Mouse (Mus musculus) forebrain, embryonic 12.5 days (tissue): Measurements from ENCODE around the gene G430095P16Rik. TPM values are rescaled to one million over a fixed set of nuclear protein-coding genes. Genes with fewer than 3 reads are reported as not detected.

Experiments
- ATAC-seq: fragments of 200-750 bp; cut with Nextera tagmentation; 2 replicates; pipeline ENCODE4 v1.8.0; 2017; ENCODE audit warnings: moderate TSS enrichment; ENCODE audit not compliant: low FRiP score
- H3K27ac ChIP-seq: fragments of 300-500 bp; sonication (generic); 2 replicates; pipeline ENCODE4 v1.5.1; 2016; ENCODE audit warnings: mild to moderate bottlenecking
- H3K27me3 ChIP-seq: fragments of 300-500 bp; sonication (generic); 2 replicates; pipeline ENCODE4 v1.6.1; 2016; ENCODE audit warnings: mild to moderate bottlenecking
- H3K36me3 ChIP-seq: fragments of 300-500 bp; sonication (generic); replicated peaks from 2 replicates; pipeline ENCODE4 v1.6.1; 2016; ENCODE audit warnings: mild to moderate bottlenecking
- H3K4me1 ChIP-seq: fragments of 300-500 bp; sonication (generic); 2 replicates; pipeline ENCODE4 v1.6.1; 2016
- H3K4me2 ChIP-seq: fragments of 300-500 bp; sonication (generic); 2 replicates; pipeline ENCODE4 v1.6.1; 2016; ENCODE audit warnings: mild to moderate bottlenecking, moderate library complexity
- H3K4me3 ChIP-seq: fragments of 300-500 bp; sonication (generic); replicated peaks from 2 replicates; pipeline ENCODE4 v1.5.1; 2016; ENCODE audit warnings: mild to moderate bottlenecking
- H3K9ac ChIP-seq: fragments of 300-500 bp; sonication (generic); 2 replicates; pipeline ENCODE4 v1.6.1; 2016; ENCODE audit warnings: mild to moderate bottlenecking
- H3K9me3 ChIP-seq: fragments of 300-500 bp; sonication (generic); 2 replicates; pipeline ENCODE4 v1.6.1; 2016
- WGBS: fragments of 180-500 bp; shearing (Covaris S2); methylation state at CpG from one replicate; pipeline ENCODE4 v1.1.7; 2016; 5-methylcytosine and 5-hydroxymethylcytosine counted together
- polyA plus RNA-seq: library from polyadenylated mRNA; unstranded; fragments of >200 nt; fragmentation: Nextera tagmentation; extraction: Ambion mirVana; gene quantifications from 2 replicates; pipeline ENCODE4 v1.2.1, GENCODE M21; 2016

G430095P16Rik gene
- polyA plus RNA-seq, 1 experiment from 2014 or later: 3.5 TPM

GRCm38 (mm10) chr8:84697166-84698130 is 25.4 kb upstream of the G430095P16Rik start:
- Histone ChIP-seq H3K4me1 (peaks cover 8% of the 10 kb centered on the region; the same call in 1 of the 2 replicates), H3K36me3 (peaks cover 62% of the 10 kb centered on the region), H3K9ac (no peak overlapping the region), H3K27ac (no peak overlapping the region), H3K4me3 (no peak overlapping the region), H3K27me3 (peaks cover 26% of the 10 kb centered on the region), H3K9me3 (no peaks in the 10 kb centered on the region), H3K4me2 (no peak overlapping the region)
- no peak for ATAC-seq
- WGBS: 92% methylated on average over 14 of the region's 14 CpGs

- Histone ChIP-seq H3K4me3 (no peak overlapping the region), H3K4me2 (no peak overlapping the region), H3K27me3 (peaks cover 35% of the 10 kb centered on the region), H3K27ac (no peak overlapping the region), H3K9me3 (no peaks in the 10 kb centered on the region), H3K36me3 (peaks cover 54% of the 10 kb centered on the region), H3K9ac (no peak overlapping the region), H3K4me1 (peaks cover 8% of the 10 kb centered on the region; the same call in 1 of the 2 replicates)
- no peak for ATAC-seq
- WGBS: 93% methylated on average over 5 of the region's 5 CpGs
These were observed 24.5 kb upstream of the G430095P16Rik start for GRCm38 (mm10) chr8:84698288-84698687.

GRCm38 (mm10) chr8:84698929-84699401 is 23.8 kb upstream of the G430095P16Rik start:
- Histone ChIP-seq H3K27me3 (peaks cover 41% of the 10 kb centered on the region), H3K27ac (no peak overlapping the region), H3K4me3 (no peak overlapping the region), H3K4me2 (no peak overlapping the region), H3K4me1 (peaks cover 12% of the 10 kb centered on the region), H3K36me3 (peaks cover 48% of the 10 kb centered on the region), H3K9ac (no peak overlapping the region), H3K9me3 (no peaks in the 10 kb centered on the region)
- 92% methylated on average over 9 of the region's 9 CpGs for WGBS
- no peak for ATAC-seq

DNA sequence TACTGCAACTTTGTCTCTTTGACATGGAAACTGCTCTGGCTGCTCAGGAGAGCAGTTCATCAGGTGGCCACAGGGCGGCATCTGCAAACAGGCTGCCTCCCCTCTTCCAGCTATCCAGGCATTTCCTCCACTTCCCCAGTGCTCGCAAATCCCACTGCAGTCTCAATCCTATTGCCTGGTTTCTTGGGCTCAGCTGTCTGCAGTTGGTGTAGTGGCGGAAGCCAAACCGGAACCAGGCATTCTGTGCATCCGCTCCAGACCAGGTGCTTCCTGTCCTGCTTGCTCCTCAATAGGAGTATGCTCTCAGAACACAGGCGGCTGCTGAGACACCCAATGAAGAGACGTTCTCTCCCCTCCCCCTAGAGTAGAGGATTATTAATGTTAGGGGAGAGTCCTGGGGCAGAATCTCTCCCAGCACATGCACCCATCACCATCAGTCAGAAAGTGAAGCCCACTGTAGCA is 22.9 kb upstream of the G430095P16Rik start:
- Histone ChIP-seq H3K27me3 (peaks cover 51% of the 10 kb centered on the region), H3K27ac (0 out of 2 replicates have a peak overlapping the region, but pooled peaks have one; percentile 5), H3K36me3 (peaks cover 42% of the 10 kb centered on the region), H3K9ac (no peak overlapping the region), H3K4me1 (peaks cover 20% of the 10 kb centered on the region), H3K4me2 (no peak overlapping the region), H3K4me3 (no peak overlapping the region), H3K9me3 (no peaks in the 10 kb centered on the region)
- ATAC-seq: no peak
- 67% methylated on average over 7 of the region's 7 CpGs for WGBS

DNA sequence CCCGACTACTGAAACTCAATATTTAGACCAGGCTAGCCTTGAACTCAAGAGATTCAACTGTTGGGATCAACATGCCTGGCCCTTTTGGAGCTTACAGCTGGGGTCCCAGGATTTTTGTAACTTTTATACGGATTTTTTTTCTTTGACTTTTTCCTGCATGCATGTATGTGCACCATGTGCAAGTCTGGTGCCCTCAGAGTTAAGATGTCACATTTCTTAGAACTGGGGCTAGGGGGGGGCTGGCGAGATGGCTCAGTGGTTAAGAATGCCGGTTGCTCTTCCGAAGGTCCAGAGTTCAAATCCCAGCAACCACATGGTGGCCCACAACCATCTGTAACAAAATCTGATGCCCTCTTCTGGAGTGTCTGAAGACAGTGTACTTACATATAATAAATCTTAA is 22.3 kb upstream of the G430095P16Rik start:
- Histone ChIP-seq H3K9me3 (no peaks in the 10 kb centered on the region), H3K36me3 (peaks cover 36% of the 10 kb centered on the region), H3K27ac (no peak overlapping the region), H3K4me2 (no peak overlapping the region), H3K9ac (no peak overlapping the region), H3K27me3 (peaks cover 57% of the 10 kb centered on the region), H3K4me3 (no peak overlapping the region), H3K4me1 (peaks cover 26% of the 10 kb centered on the region)
- ATAC-seq: no peak
- WGBS: 81% methylated on average over 5 of the region's 5 CpGs

- WGBS: 14% methylated on average over 32 of the region's 34 CpGs
- H3K4me2 ChIP-seq: no peak within 1 kb of the TSS
- H3K36me3 ChIP-seq: peaks cover 34% of the 10 kb centered on the region
- peaks cover 60% of the 10 kb centered on the region for H3K27me3 ChIP-seq
- no peak for ATAC-seq
- peak within 1 kb of the TSS; percentile 63 for H3K27ac ChIP-seq
- H3K9me3 ChIP-seq: no peaks in the 10 kb centered on the region
- peak within 1 kb of the TSS; percentile 36; the same call in 1 of the 2 replicates for H3K9ac ChIP-seq
- H3K4me1 ChIP-seq: peaks cover 29% of the 10 kb centered on the region
- peak within 1 kb of the TSS; percentile 17; the same call in 1 of the 2 replicates for H3K4me3 ChIP-seq
These were observed 21.6 kb upstream of the G430095P16Rik start, which contains the start of gene Lyl1 for GRCm38 (mm10) chr8:84700941-84701911. Gene Lyl1, plus strand, starts transcription at chr8:84701457.

- H3K9me3 ChIP-seq: no peaks in the 10 kb centered on the region
- H3K9ac ChIP-seq: no peak overlapping the region
- peaks cover 21% of the 10 kb centered on the region for H3K36me3 ChIP-seq
- no peak for ATAC-seq
- H3K27me3 ChIP-seq: peaks cover 73% of the 10 kb centered on the region
- no peak overlapping the region for H3K27ac ChIP-seq
- peaks cover 41% of the 10 kb centered on the region for H3K4me1 ChIP-seq
- peak overlapping the region; percentile 17; the same call in 1 of the 2 replicates for H3K4me3 ChIP-seq
- 75% methylated on average over 9 of the region's 9 CpGs for WGBS
- peak overlapping the region; percentile 17; the same call in 1 of the 2 replicates for H3K4me2 ChIP-seq
These were observed 20.2 kb upstream of the G430095P16Rik start for GRCm38 (mm10) chr8:84702561-84702960.

DNA sequence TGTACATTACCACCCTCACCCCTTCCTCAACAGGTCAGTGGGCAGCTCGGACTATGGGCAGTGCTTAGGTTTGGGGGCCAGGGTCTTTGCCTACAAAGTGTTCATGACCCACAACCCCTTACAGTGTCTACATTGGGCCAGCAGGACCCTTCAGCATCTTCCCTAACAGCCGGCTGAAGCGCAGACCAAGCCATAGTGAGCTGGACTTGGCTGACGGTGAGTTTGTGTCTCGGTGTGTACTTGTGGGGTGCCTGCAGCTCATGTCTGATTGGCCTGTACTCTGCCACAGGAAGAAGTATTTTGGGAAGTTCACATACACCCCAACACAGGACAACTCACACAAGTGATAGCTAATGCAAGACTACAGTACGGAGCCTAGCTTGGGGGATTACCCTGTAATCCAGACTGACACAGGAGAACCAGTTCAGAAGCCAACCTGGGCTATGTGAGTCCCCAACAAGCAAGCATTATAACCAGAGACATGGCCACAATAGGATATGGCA is 19.8 kb upstream of the G430095P16Rik start:
- no peaks in the 10 kb centered on the region for H3K9me3 ChIP-seq
- no peak overlapping the region for H3K9ac ChIP-seq
- H3K4me3 ChIP-seq: no peak overlapping the region
- no peak overlapping the region for H3K27ac ChIP-seq
- H3K36me3 ChIP-seq: peaks cover 16% of the 10 kb centered on the region
- 82% methylated on average over 6 of the region's 6 CpGs for WGBS
- ATAC-seq: no peak
- H3K4me1 ChIP-seq: peaks cover 45% of the 10 kb centered on the region
- H3K27me3 ChIP-seq: peaks cover 78% of the 10 kb centered on the region
- peak overlapping the region; percentile 17; the same call in 1 of the 2 replicates for H3K4me2 ChIP-seq

GRCm38 (mm10) chr8:84703466-84704249 is 19.1 kb upstream of the G430095P16Rik start:
- ATAC-seq: no peak
- H3K9ac ChIP-seq: no peak overlapping the region; the same call in 1 of the 2 replicates
- WGBS: 8% methylated on average over 38 of the region's 38 CpGs

GRCm38 (mm10) chr8:84704356-84704755 is 18.5 kb upstream of the G430095P16Rik start:
- no peak overlapping the region for H3K9ac ChIP-seq
- peak overlapping the region; percentile 47 for H3K4me2 ChIP-seq
- H3K27me3 ChIP-seq: peaks cover 89% of the 10 kb centered on the region
- ATAC-seq: 0 out of 2 replicates have a peak, but pooled peaks have one; percentile 34
- no peaks in the 10 kb centered on the region for H3K9me3 ChIP-seq
- peak overlapping the region; percentile 30 for H3K4me3 ChIP-seq
- peaks cover 59% of the 10 kb centered on the region for H3K4me1 ChIP-seq
- H3K36me3 ChIP-seq: peaks cover 3% of the 10 kb centered on the region; the same call in 1 of the 2 replicates
- peak overlapping the region; percentile 66; the same call in 1 of the 2 replicates for H3K27ac ChIP-seq
- under 1% methylated on average over 16 of the region's 16 CpGs for WGBS

More at GRCm38 (mm10) chr8:84703466-84704249, 19.1 kb upstream of the G430095P16Rik start:
- H3K27me3 ChIP-seq: peaks cover 83% of the 10 kb centered on the region
- peak overlapping the region; percentile 47 for H3K4me2 ChIP-seq
- H3K36me3 ChIP-seq: peaks cover 10% of the 10 kb centered on the region; the same call in 1 of the 2 replicates
- H3K9me3 ChIP-seq: no peaks in the 10 kb centered on the region
- peak overlapping the region; percentile 66; the same call in 1 of the 2 replicates for H3K27ac ChIP-seq
- peaks cover 52% of the 10 kb centered on the region for H3K4me1 ChIP-seq
- peak overlapping the region; percentile 15; the same call in 1 of the 2 replicates for H3K4me3 ChIP-seq
